Mouse (Mus musculus): ENCODE results near the gene 1810010D01Rik. TPM values are rescaled to one million over a fixed set of nuclear protein-coding genes. Genes with fewer than 3 reads are reported as not detected.

1810010D01Rik gene
- total and polyA plus RNA-seq, 3 experiments: not detected

GRCm38 (mm10) chr7:145221346-145221745, 13.4 kb upstream of the 1810010D01Rik start:
- Histone ChIP-seq H3K4me1 (ENCODE audit: control insufficient read depth in 1 of 2, insufficient read depth in 2 of 2) (peaks cover 0 to 11% of the 10 kb centered on the region in 2 experiments; a peak in 2 of 4 replicates), H3K9ac (ENCODE audit: insufficient read depth, low read depth) (no peak overlapping the region), H3K4me3 (replicated peaks in 1 of 3; ENCODE audit: low read depth in 2 of 3, low read length in 2 of 3, poor library complexity in 1 of 3) (no peak overlapping the region), H3K27me3 (replicated peaks) (peaks cover 58% of the 10 kb centered on the region), H3K79me2 (replicated peaks; ENCODE audit: control insufficient read depth, extremely low read depth, insufficient read depth, poor library complexity, severe bottlenecking) (no peaks in the 10 kb centered on the region), H3K4me2 (ENCODE audit: insufficient read depth, low read depth, poor library complexity, severe bottlenecking) (no peak overlapping the region), H3K36me3 (replicated peaks in 1 of 2; ENCODE audit: control insufficient read depth in 1 of 2, insufficient read depth in 1 of 2, low read length in 1 of 2) (no peaks in the 10 kb centered on the region), H3K9me3 (replicated peaks; ENCODE audit: low read length) (peaks cover 7% of the 10 kb centered on the region), H3K27ac (ENCODE audit: insufficient read depth, low read depth) (no peak overlapping the region)
- in situ Hi-C loops (cut with MboI; ENCODE audit: low pct_ligation_motif_present, low pct_unique_long_range_greater_than_20kb, low sequenced_read_pairs): no loop called here
- TF ChIP-seq NELFE (IDR thresholded peaks at IDR 0.05; ENCODE audit: low read depth, low read length): no peak
- TF ChIP-seq JUN (IDR thresholded peaks at IDR 0.05; ENCODE audit: insufficient read depth, low read depth, low read length): no peak
- no peak for TF ChIP-seq POLR2A (IDR thresholded peaks at IDR 0.05; ENCODE audit: low read depth, low read length)
- no peak for TF ChIP-seq ZNF384 (IDR thresholded peaks at IDR 0.05; ENCODE audit: low read depth, low read length)
- no peak for TF ChIP-seq PAX5 (IDR thresholded peaks at IDR 0.05; ENCODE audit: low read length)
- TF ChIP-seq ETS1 (conservative IDR thresholded peaks at IDR 0.05; ENCODE audit: low read depth, low read length): no peak
- TF ChIP-seq MXI1 (IDR thresholded peaks at IDR 0.05; ENCODE audit: low read depth, low read length): no peak
- TF ChIP-seq RAD21 (IDR thresholded peaks at IDR 0.05; ENCODE audit: low read depth, low read length): no peak
- TF ChIP-seq ZKSCAN1 (IDR thresholded peaks at IDR 0.05; ENCODE audit: borderline replicate concordance, low read depth, low read length): no peak
- no peak for TF ChIP-seq SMC3 (IDR thresholded peaks at IDR 0.05; ENCODE audit: low read depth, low read length)
- TF ChIP-seq RCOR1 (conservative IDR thresholded peaks at IDR 0.05; ENCODE audit: low read depth, low read length): no peak
- no peak for TF ChIP-seq CTCF (conservative IDR thresholded peaks at IDR 0.05 in 1 of 2, IDR thresholded peaks at IDR 0.05 in 1 of 2; ENCODE audit: low read depth in 2 of 2, low read length in 2 of 2)
- TF ChIP-seq TCF12 (IDR thresholded peaks at IDR 0.05; ENCODE audit: low read depth, low read length): no peak
- no peak for TF ChIP-seq MAFK (IDR thresholded peaks at IDR 0.05; ENCODE audit: insufficient replicate concordance, low read length)
- no peak for TF ChIP-seq MAZ (IDR thresholded peaks at IDR 0.05; ENCODE audit: low read depth, low read length)
- no peak for TF ChIP-seq SIN3A (IDR thresholded peaks at IDR 0.05; ENCODE audit: low read length)
- TF ChIP-seq MAX (IDR thresholded peaks at IDR 0.05; ENCODE audit: low read length): no peak
- no peak for TF ChIP-seq HCFC1 (IDR thresholded peaks at IDR 0.05; ENCODE audit: low read depth, low read length)
- no peak for TF ChIP-seq NRF1 (IDR thresholded peaks at IDR 0.05; ENCODE audit: low read depth, low read length)
- dilution Hi-C loops (cut with MboI; ENCODE audit: extremely low pct_ligation_motif_present, extremely low pct_unique_long_range_greater_than_20kb, low sequenced_read_pairs): no loop called here
- DNase-seq (ENCODE audit: extremely low read depth): no peak

DNA sequence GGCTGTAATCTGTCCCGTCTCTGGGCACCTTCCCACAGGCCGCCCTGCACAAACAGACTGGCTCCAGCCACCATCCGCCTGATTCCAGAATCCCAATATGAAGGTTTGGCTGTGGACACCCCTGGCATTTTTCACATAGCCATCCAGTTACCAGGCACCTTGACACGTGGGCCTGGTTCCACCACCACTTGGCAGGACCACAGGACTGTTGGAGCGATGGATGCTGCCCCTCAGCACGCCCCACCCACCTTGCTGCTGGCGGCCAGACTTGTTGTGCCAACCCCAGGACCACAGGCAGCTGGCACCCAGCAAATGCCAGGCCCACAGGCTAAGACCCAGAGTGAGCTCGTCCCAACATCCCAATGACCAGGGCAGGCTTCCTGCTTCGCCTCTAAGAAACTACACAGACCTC, 11.5 kb upstream of the 1810010D01Rik start:
- no peak overlapping the region for H3K27ac ChIP-seq (ENCODE audit: insufficient read depth, low read depth)
- H3K27me3 ChIP-seq (replicated peaks): peaks cover 62% of the 10 kb centered on the region
- no peak overlapping the region for H3K9ac ChIP-seq (ENCODE audit: insufficient read depth, low read depth)
- H3K4me2 ChIP-seq (ENCODE audit: insufficient read depth, low read depth, poor library complexity, severe bottlenecking): no peak overlapping the region
- in situ Hi-C loops (cut with MboI; ENCODE audit: low pct_ligation_motif_present, low pct_unique_long_range_greater_than_20kb, low sequenced_read_pairs): no loop called here
- H3K36me3 ChIP-seq (replicated peaks in 1 of 2; ENCODE audit: control insufficient read depth in 1 of 2, insufficient read depth in 1 of 2, low read length in 1 of 2): no peaks in the 10 kb centered on the region
- DNase-seq (ENCODE audit: extremely low read depth): no peak
- dilution Hi-C loops (cut with MboI; ENCODE audit: extremely low pct_ligation_motif_present, extremely low pct_unique_long_range_greater_than_20kb, low sequenced_read_pairs): no loop called here
- no peaks in the 10 kb centered on the region for H3K79me2 ChIP-seq (replicated peaks; ENCODE audit: control insufficient read depth, extremely low read depth, insufficient read depth, poor library complexity, severe bottlenecking)
- H3K4me3 ChIP-seq (replicated peaks in 1 of 3; ENCODE audit: low read depth in 2 of 3, low read length in 2 of 3, poor library complexity in 1 of 3): no peak overlapping the region
- H3K4me1 ChIP-seq (ENCODE audit: control insufficient read depth in 1 of 2, insufficient read depth in 2 of 2): peaks cover 0 to 11% of the 10 kb centered on the region in 2 experiments; a peak in 2 of 4 replicates
- H3K9me3 ChIP-seq (replicated peaks; ENCODE audit: low read length): peaks cover 7% of the 10 kb centered on the region
- TF ChIP-seq GABPA (IDR thresholded peaks at IDR 0.05; ENCODE audit: insufficient replicate concordance, low read depth, low read length) (no peak), MAX (IDR thresholded peaks at IDR 0.05; ENCODE audit: low read length) (no peak), CHD1 (IDR thresholded peaks at IDR 0.05; ENCODE audit: low read depth, low read length) (no peak), PAX5 (IDR thresholded peaks at IDR 0.05; ENCODE audit: low read length) (no peak), BHLHE40 (IDR thresholded peaks at IDR 0.05; ENCODE audit: low read depth, low read length) (no peak), USF1 (IDR thresholded peaks at IDR 0.05; ENCODE audit: low read depth, low read length) (no peak), SIN3A (IDR thresholded peaks at IDR 0.05; ENCODE audit: low read length) (no peak), CHD2 (IDR thresholded peaks at IDR 0.05; ENCODE audit: low read length) (no peak), ZNF384 (IDR thresholded peaks at IDR 0.05; ENCODE audit: low read depth, low read length) (no peak)

Data from CH12.LX (cell line).